Mouse (Mus musculus): ENCODE data around the gene Matk. TPM values are rescaled to one million over a fixed set of nuclear protein-coding genes. Genes with fewer than 3 reads are reported as not detected.
A peak's percentile ranks its signal among the peaks of the same experiment; 100 is the strongest.

Gene Matk
- polyA plus RNA-seq, 1 experiment from 2014 or later, result 3.7 TPM

GRCm38 (mm10) chr10:81302288-81302687 lies 49.6 kb downstream of the Matk start:
- H3K27ac ChIP-seq, result peak overlapping the region; percentile 20
- peaks cover 70% of the 10 kb centered on the region for H3K4me1 ChIP-seq
- no peak for DNase-seq (ENCODE audit: extremely low spot score, low spot score)
- H3K4me3 ChIP-seq, result peak overlapping the region; percentile 6; the same call in 1 of the 2 replicates
- no peaks in the 10 kb centered on the region for H3K27me3 ChIP-seq (ENCODE audit: poor library complexity, severe bottlenecking)
- H3K9me3 ChIP-seq, result no peaks in the 10 kb centered on the region
- 75% methylated on average over 4 of the region's 4 CpGs for WGBS
- peaks cover 48% of the 10 kb centered on the region for H3K36me3 ChIP-seq (replicated peaks)

DNA sequence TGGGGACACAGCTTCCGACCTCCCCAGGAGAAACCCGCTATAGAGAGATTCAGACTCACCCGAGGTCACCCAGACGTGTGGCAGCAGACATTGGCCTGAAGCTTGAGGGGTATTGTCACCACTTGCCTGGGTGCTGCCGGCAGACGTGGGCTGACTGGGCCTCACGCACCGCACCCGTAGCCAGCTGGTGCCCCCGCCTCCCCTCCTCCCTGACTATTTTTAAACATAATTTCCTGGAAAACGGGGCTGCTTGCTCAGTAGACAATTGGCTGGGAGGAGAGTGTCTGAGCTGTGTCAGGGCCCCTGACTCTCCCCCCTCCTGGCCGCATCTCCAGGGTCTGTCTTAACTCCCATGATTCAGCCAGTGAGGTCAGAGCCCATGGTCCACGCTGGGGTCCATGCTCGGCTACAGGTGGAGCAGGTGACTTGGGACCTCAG lies 50.1 kb downstream of the Matk start:
- no peak for DNase-seq (ENCODE audit: extremely low spot score, low spot score)
- Histone ChIP-seq H3K4me3 (peak overlapping the region; percentile 6; the same call in 1 of the 2 replicates), H3K36me3 (replicated peaks) (peaks cover 53% of the 10 kb centered on the region), H3K27me3 (ENCODE audit: poor library complexity, severe bottlenecking) (no peaks in the 10 kb centered on the region), H3K27ac (peak overlapping the region; percentile 53), H3K9me3 (no peaks in the 10 kb centered on the region), H3K4me1 (peaks cover 65% of the 10 kb centered on the region)
- WGBS, result 84% methylated on average over 14 of the region's 14 CpGs

DNA sequence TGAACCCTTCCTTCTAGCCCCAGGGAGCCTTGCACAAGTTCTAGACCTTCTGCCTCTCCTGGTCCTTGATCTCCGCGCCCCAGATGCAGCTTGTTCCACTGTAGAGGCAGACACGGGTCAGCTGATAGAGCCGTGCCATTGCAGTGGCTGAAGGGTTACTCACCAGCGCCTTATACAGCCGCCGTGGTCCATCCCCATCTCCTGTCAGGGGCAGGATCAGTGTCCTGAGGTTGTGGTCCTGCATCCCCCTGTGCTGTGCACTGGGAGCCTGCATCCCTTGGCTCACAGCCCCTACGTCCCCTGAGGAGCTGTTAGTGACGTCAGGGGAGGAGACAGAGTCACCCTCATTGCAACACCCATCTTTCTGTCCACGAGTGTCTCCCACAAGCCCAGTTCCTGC lies 50.5 kb downstream of the Matk start:
- Histone ChIP-seq H3K27ac (peak overlapping the region; percentile 53; the same call in 1 of the 2 replicates), H3K36me3 (replicated peaks) (peaks cover 54% of the 10 kb centered on the region), H3K4me3 (peak overlapping the region; percentile 2; the same call in 1 of the 2 replicates), H3K27me3 (ENCODE audit: poor library complexity, severe bottlenecking) (no peaks in the 10 kb centered on the region), H3K4me1 (peaks cover 60% of the 10 kb centered on the region), H3K9me3 (no peaks in the 10 kb centered on the region)
- 84% methylated on average over 10 of the region's 10 CpGs for WGBS
- no peak for DNase-seq (ENCODE audit: extremely low spot score, low spot score)

DNA sequence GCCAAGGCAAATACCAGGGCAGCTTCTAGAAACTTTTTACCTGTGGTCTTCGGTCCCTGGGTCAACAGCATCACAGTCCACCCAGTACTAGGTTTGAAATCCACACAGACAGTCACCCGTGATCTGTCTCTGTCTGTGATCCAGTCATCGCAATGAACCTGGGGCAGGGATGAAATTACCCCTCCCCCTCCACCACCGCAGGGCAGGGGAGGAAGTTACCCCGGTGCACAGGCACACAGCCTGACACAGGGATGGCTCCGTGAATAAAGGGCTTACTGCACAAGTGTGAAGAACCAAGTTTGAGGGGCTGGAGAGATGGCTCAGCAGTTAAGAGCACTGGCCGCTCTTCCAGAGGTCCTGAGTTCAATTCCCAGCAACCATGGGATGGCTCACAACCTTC lies 51.0 kb downstream of the Matk start:
- H3K27me3 ChIP-seq (ENCODE audit: poor library complexity, severe bottlenecking), result no peaks in the 10 kb centered on the region
- no peaks in the 10 kb centered on the region for H3K9me3 ChIP-seq
- peaks cover 54% of the 10 kb centered on the region for H3K36me3 ChIP-seq (replicated peaks)
- 84% methylated on average over 7 of the region's 7 CpGs for WGBS
- peak overlapping the region; percentile 2; the same call in 1 of the 2 replicates for H3K4me3 ChIP-seq
- H3K4me1 ChIP-seq, result peaks cover 57% of the 10 kb centered on the region
- 0 out of 2 replicates have a peak overlapping the region, but pooled peaks have one; percentile 53 for H3K27ac ChIP-seq
- DNase-seq (ENCODE audit: extremely low spot score, low spot score), result no peak

- Histone ChIP-seq H3K4me1 (peaks cover 52% of the 10 kb centered on the region), H3K36me3 (replicated peaks) (peaks cover 64% of the 10 kb centered on the region)
- DNase-seq (ENCODE audit: extremely low spot score, low spot score), result peak; percentile 57
These were observed 52.0 kb downstream of the Matk start for GRCm38 (mm10) chr10:81304597-81305238.

GRCm38 (mm10) chr10:81305663-81306062 lies 52.9 kb downstream of the Matk start:
- Histone ChIP-seq H3K4me3 (no peak overlapping the region), H3K4me1 (peaks cover 43% of the 10 kb centered on the region), H3K27me3 (ENCODE audit: poor library complexity, severe bottlenecking) (no peaks in the 10 kb centered on the region), H3K9me3 (no peaks in the 10 kb centered on the region), H3K27ac (no peak overlapping the region), H3K36me3 (replicated peaks) (peaks cover 73% of the 10 kb centered on the region)
- no peak for DNase-seq (ENCODE audit: extremely low spot score, low spot score)
- WGBS, result 94% methylated on average over 14 of the region's 14 CpGs

More at GRCm38 (mm10) chr10:81304597-81305238, 52.0 kb downstream of the Matk start:
- H3K9me3 ChIP-seq, result no peaks in the 10 kb centered on the region
- WGBS, result 27% methylated on average over 8 of the region's 9 CpGs
- no peak overlapping the region for H3K4me3 ChIP-seq
- peak overlapping the region; percentile 44; the same call in 1 of the 2 replicates for H3K27ac ChIP-seq
- no peaks in the 10 kb centered on the region for H3K27me3 ChIP-seq (ENCODE audit: poor library complexity, severe bottlenecking)

DNA sequence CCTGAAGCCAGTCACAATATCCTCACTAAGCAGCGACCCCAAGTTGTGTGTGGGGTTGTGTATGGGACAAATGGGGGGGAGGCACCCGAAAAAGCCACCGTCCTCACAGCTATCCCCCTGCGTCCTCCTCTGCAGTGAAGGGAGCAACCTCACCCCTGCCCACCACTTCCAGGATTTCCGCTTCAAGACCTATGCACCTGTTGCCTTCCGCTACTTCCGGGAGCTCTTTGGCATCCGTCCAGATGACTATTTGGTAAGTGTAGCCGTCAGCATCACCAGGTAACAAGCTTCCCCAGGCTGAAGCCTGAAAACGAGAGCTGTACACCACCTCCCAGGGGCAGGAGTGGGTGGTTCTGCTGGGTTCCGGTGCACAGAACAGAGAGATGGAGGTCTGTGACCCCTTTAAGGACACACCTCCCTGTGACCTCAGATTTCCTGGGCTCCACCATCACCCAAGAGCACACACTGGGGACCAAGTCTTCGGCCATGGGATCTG lies 53.5 kb downstream of the Matk start:
- no peaks in the 10 kb centered on the region for H3K27me3 ChIP-seq (ENCODE audit: poor library complexity, severe bottlenecking)
- H3K27ac ChIP-seq, result no peak overlapping the region
- peaks cover 37% of the 10 kb centered on the region for H3K4me1 ChIP-seq
- H3K9me3 ChIP-seq, result no peaks in the 10 kb centered on the region
- WGBS, result 93% methylated on average over 12 of the region's 12 CpGs
- DNase-seq (ENCODE audit: extremely low spot score, low spot score), result no peak
- H3K4me3 ChIP-seq, result no peak overlapping the region
- peaks cover 79% of the 10 kb centered on the region for H3K36me3 ChIP-seq (replicated peaks)

DNA sequence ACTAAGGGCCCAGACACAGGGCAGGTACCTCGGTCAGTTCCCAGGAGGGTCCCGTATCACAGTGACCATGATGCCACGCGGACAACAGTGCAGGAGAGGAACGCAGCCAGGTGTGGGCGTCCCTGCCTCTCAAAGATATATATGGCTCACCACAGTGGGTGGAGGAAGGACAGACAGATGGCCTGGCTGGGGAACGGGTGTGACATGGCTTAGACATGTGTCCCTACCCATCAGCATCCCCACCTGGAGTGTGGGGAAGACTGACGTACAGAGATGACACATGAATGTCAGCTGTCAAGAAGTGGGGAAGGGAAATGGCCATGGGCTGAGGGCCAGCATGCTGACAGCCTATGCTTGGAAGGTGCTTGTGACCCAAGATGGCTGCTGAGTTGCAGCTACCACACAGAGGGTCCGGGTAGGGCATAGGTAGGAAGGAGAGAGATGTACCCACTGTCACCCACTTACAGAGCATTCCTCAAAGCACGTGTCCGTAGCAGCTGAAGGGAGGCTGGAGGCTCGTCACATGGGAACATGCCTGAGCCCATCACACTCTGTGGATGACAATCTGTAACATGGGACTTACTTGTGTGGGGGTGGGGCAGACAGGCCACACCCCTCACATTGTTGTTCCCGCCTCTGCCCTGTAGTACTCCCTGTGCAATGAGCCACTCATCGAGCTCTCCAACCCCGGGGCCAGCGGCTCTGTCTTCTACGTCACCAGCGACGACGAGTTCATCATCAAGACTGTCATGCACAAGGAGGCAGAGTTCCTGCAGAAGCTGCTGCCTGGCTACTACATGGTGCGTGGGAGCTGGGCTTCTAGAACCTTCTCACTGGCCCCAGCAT lies 54.3 kb downstream of the Matk start:
- no peak for DNase-seq (ENCODE audit: extremely low spot score, low spot score)
- 96% methylated on average over 21 of the region's 21 CpGs for WGBS
- no peak overlapping the region for H3K27ac ChIP-seq

DNA sequence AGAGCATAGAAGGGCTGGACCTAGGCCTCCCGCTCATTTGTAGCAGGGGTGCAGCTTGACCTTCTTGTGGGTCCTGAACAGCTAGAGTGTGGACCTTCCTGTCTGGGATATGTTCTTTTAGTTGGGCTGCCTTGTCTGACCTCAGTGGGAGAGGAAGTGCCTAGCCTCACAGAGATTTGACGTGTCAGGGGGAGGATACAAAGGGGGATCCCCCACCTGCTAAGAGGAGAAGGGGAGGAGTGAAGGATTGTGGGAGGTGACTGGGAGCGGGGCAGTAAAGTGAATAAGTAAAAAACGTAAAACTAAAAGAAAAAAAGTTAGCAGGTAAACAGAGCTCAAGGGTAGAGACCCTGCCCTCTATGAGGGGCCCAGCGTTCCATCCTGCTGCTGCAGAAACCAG lies 56.8 kb downstream of the Matk start:
- DNase-seq (ENCODE audit: extremely low spot score, low spot score), result no peak
- Histone ChIP-seq H3K27ac (no peak overlapping the region), H3K4me1 (peaks cover 8% of the 10 kb centered on the region), H3K9me3 (no peaks in the 10 kb centered on the region), H3K36me3 (replicated peaks) (peaks cover 98% of the 10 kb centered on the region), H3K4me3 (no peak overlapping the region), H3K27me3 (ENCODE audit: poor library complexity, severe bottlenecking) (no peaks in the 10 kb centered on the region)
- WGBS, result 97% methylated on average over 5 of the region's 5 CpGs

More for the DNA sequence above, 54.3 kb downstream of the Matk start:
- Histone ChIP-seq H3K4me1 (peaks cover 30% of the 10 kb centered on the region), H3K9me3 (no peaks in the 10 kb centered on the region), H3K36me3 (replicated peaks) (peaks cover 84% of the 10 kb centered on the region), H3K27me3 (ENCODE audit: poor library complexity, severe bottlenecking) (no peaks in the 10 kb centered on the region), H3K4me3 (no peak overlapping the region)

Small RNAs within 50 kb of the gene (microRNA-seq; reads per million reads assigned to microRNA genes)
- 14.1 reads per million, percentile 25 among the genes with 10 or more reads in this experiment for gene Mir3057

Other genes with a start within 250 kb of the Matk start
- 6.3 and 6.9 TPM in 2 replicates for gene Gng7, start 238.0 kb upstream of the Matk start, polyA plus RNA-seq (2016; fragmentation: Nextera tagmentation; extraction: Ambion mirVana)
- 2.1 and 2.5 TPM in 2 replicates for gene Diras1, start 227.3 kb upstream of the Matk start, polyA plus RNA-seq (2016; fragmentation: Nextera tagmentation; extraction: Ambion mirVana)
- 15.7 and 15.8 TPM in 2 replicates for gene Slc39a3, start 215.5 kb upstream of the Matk start, polyA plus RNA-seq (2016; fragmentation: Nextera tagmentation; extraction: Ambion mirVana)
- 285 and 286 TPM in 2 replicates for gene Sgta, start 192.8 kb upstream of the Matk start, polyA plus RNA-seq (2016; fragmentation: Nextera tagmentation; extraction: Ambion mirVana)
- gene Thop1, start 182.9 kb upstream of the Matk start, polyA plus RNA-seq (2016; fragmentation: Nextera tagmentation; extraction: Ambion mirVana), result 106 and 114 TPM in 2 replicates
- 0.14 and 0.22 TPM in 2 replicates for gene Creb3l3, start 154.1 kb upstream of the Matk start, polyA plus RNA-seq (2016; fragmentation: Nextera tagmentation; extraction: Ambion mirVana)
- 186 and 206 TPM in 2 replicates for gene Map2k2, start 147.0 kb upstream of the Matk start, polyA plus RNA-seq (2016; fragmentation: Nextera tagmentation; extraction: Ambion mirVana)
- gene Zbtb7a, start 117.7 kb upstream of the Matk start, polyA plus RNA-seq (2016; fragmentation: Nextera tagmentation; extraction: Ambion mirVana), result 6.8 and 7.5 TPM in 2 replicates
- gene Pias4, start 85.0 kb upstream of the Matk start, polyA plus RNA-seq (2016; fragmentation: Nextera tagmentation; extraction: Ambion mirVana), result 56.2 and 58.7 TPM in 2 replicates
- 596 and 599 TPM in 2 replicates for gene Eef2, start 76.3 kb upstream of the Matk start, polyA plus RNA-seq (2016; fragmentation: Nextera tagmentation; extraction: Ambion mirVana)
- 41.6 and 44.9 TPM in 2 replicates for gene Dapk3, start 69.9 kb upstream of the Matk start, polyA plus RNA-seq (2016; fragmentation: Nextera tagmentation; extraction: Ambion mirVana)
- not detected in 2 replicates for gene 4930442H23Rik, start 69.1 kb upstream of the Matk start, polyA plus RNA-seq (2016; fragmentation: Nextera tagmentation; extraction: Ambion mirVana)
- not detected in 2 replicates for gene Nmrk2, start 50.9 kb upstream of the Matk start, polyA plus RNA-seq (2016; fragmentation: Nextera tagmentation; extraction: Ambion mirVana)
- 5.3 and 6.7 TPM in 2 replicates for gene Atcay, start 22.1 kb upstream of the Matk start, polyA plus RNA-seq (2016; fragmentation: Nextera tagmentation; extraction: Ambion mirVana)
- gene Zfr2, start 19.8 kb upstream of the Matk start, polyA plus RNA-seq (2016; fragmentation: Nextera tagmentation; extraction: Ambion mirVana), result 2.4 and 2.7 TPM in 2 replicates
- gene Mrpl54, start 14.0 kb downstream of the Matk start, polyA plus RNA-seq (2016; fragmentation: Nextera tagmentation; extraction: Ambion mirVana), result 217 TPM in 2 replicates
- gene Apba3, start 14.0 kb downstream of the Matk start, polyA plus RNA-seq (2016; fragmentation: Nextera tagmentation; extraction: Ambion mirVana), result 51.9 and 52.1 TPM in 2 replicates
- 8.8 and 10.1 TPM in 2 replicates for gene Tjp3, start 38.6 kb downstream of the Matk start, polyA plus RNA-seq (2016; fragmentation: Nextera tagmentation; extraction: Ambion mirVana)
- gene Pip5k1c, start 40.0 kb downstream of the Matk start, polyA plus RNA-seq (2016; fragmentation: Nextera tagmentation; extraction: Ambion mirVana), result 60.6 and 62.1 TPM in 2 replicates
- gene Cactin, start 68.2 kb downstream of the Matk start, polyA plus RNA-seq (2016; fragmentation: Nextera tagmentation; extraction: Ambion mirVana), result 56.0 and 56.7 TPM in 2 replicates
- gene Tbxa2r, start 75.8 kb downstream of the Matk start, polyA plus RNA-seq (2016; fragmentation: Nextera tagmentation; extraction: Ambion mirVana), result 2.4 and 3.0 TPM in 2 replicates
- not detected in 2 replicates for gene Gipc3, start 90.3 kb downstream of the Matk start, polyA plus RNA-seq (2016; fragmentation: Nextera tagmentation; extraction: Ambion mirVana)
- gene Hmg20b, start 97.5 kb downstream of the Matk start, polyA plus RNA-seq (2016; fragmentation: Nextera tagmentation; extraction: Ambion mirVana), result 101 and 108 TPM in 2 replicates
- gene Mfsd12, start 104.6 kb downstream of the Matk start, polyA plus RNA-seq (2016; fragmentation: Nextera tagmentation; extraction: Ambion mirVana), result 6.7 and 7.5 TPM in 2 replicates
- 0.35 and 0.52 TPM in 2 replicates for gene 4930404N11Rik, start 112.9 kb downstream of the Matk start, polyA plus RNA-seq (2016; fragmentation: Nextera tagmentation; extraction: Ambion mirVana)
- gene Fzr1, start 125.6 kb downstream of the Matk start, polyA plus RNA-seq (2016; fragmentation: Nextera tagmentation; extraction: Ambion mirVana), result 135 and 139 TPM in 2 replicates
- gene Dohh, start 131.5 kb downstream of the Matk start, polyA plus RNA-seq (2016; fragmentation: Nextera tagmentation; extraction: Ambion mirVana), result 96.8 and 97.9 TPM in 2 replicates
- gene Gm48551, start 131.5 kb downstream of the Matk start, polyA plus RNA-seq (2016; fragmentation: Nextera tagmentation; extraction: Ambion mirVana), result 2.6 and 3.1 TPM in 2 replicates
- 0.78 and 1.4 TPM in 2 replicates for gene Gm48552, start 136.1 kb downstream of the Matk start, polyA plus RNA-seq (2016; fragmentation: Nextera tagmentation; extraction: Ambion mirVana)
- gene Smim24, start 140.1 kb downstream of the Matk start, polyA plus RNA-seq (2016; fragmentation: Nextera tagmentation; extraction: Ambion mirVana), result 1.6 and 1.9 TPM in 2 replicates
- gene Nfic, start 202.7 kb downstream of the Matk start, polyA plus RNA-seq (2016; fragmentation: Nextera tagmentation; extraction: Ambion mirVana), result 7.3 and 8.6 TPM in 2 replicates
- gene Celf5, start 229.8 kb downstream of the Matk start, polyA plus RNA-seq (2016; fragmentation: Nextera tagmentation; extraction: Ambion mirVana), result 3.1 and 5.6 TPM in 2 replicates
- 88.2 and 90.4 TPM in 2 replicates for gene Ncln, start 243.5 kb downstream of the Matk start, polyA plus RNA-seq (2016; fragmentation: Nextera tagmentation; extraction: Ambion mirVana)
- 0.32 and 0.33 TPM in 2 replicates for gene S1pr4, start 247.2 kb downstream of the Matk start, polyA plus RNA-seq (2016; fragmentation: Nextera tagmentation; extraction: Ambion mirVana)